Mouse (Mus musculus): ENCODE results near the gene Cep97. TPM values are rescaled to one million over a fixed set of nuclear protein-coding genes. Genes with fewer than 3 reads are reported as not detected.
"Not testable (repeated sequence)": the region's sequence is repeated elsewhere in the genome, so short reads cannot be mapped to it uniquely, and the experiment has no call there.

The Cep97 gene
- polyA plus RNA-seq, 1 experiment from 2014 or later = 1.9 TPM

DNA sequence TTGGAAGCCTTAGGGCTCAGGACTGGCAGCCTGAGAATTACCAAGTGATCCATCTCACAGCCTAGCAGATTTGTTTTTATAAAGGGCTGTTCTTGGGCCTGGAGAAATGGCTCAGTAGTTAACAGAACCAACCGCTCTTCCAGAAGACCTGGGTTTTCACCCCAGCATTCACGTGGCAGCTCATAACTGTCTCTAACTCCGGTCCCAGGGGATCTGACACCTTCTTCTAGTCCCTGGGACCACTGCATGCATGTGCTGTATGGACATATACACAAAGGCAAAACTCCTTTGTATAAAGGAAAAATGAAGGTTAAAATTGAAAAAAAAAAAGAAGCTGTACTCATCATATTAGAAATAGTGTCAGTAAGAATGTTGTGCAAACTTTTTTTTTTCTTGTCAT, 15.8 kb upstream of the Cep97 start:
- no peak for ATAC-seq
- Histone ChIP-seq H3K36me3 (ENCODE audit: control insufficient read depth, insufficient read depth) (no peaks in the 10 kb centered on the region), H3K4me3 (ENCODE audit: low read depth, low read length) (no peak overlapping the region), H3K9me3 (ENCODE audit: control insufficient read depth) (no peaks in the 10 kb centered on the region), H3K27me3 (replicated peaks; ENCODE audit: control insufficient read depth, insufficient read depth, low read length) (no peaks in the 10 kb centered on the region), H3K4me1 (replicated peaks; ENCODE audit: control insufficient read depth, insufficient read depth, low read length) (no peaks in the 10 kb centered on the region), H3K9ac (ENCODE audit: low read depth, low read length) (no peak overlapping the region), H3K4me2 (replicated peaks; ENCODE audit: low read depth) (no peak overlapping the region), H3K27ac (ENCODE audit: low read depth, low read length) (no peak overlapping the region)
- no peak for TF ChIP-seq CTCF (IDR thresholded peaks at IDR 0.05; ENCODE audit: low read depth)
- 67% methylated on average over 3 of the region's 3 CpGs for WGBS

DNA sequence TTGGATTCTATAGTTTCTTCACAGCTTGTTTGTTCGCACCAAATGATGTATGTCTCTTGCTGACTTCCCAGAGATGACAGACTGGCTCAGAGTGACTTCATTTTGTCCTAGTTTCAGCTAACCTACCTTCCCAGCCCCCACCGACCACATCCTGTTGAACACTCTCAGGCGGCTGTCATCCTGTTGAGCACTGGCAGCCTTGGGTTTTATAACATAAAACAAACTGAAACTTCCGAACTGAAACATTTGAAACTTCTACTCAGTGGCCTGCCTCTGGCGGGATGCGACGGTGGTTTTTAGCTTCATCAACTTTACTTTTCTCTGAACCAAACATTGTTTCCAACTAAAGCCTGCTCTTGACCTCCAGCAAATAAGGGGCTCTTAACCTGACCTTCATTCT, 14.3 kb upstream of the Cep97 start:
- ATAC-seq = no peak
- no peak overlapping the region for H3K4me3 ChIP-seq (ENCODE audit: low read depth, low read length)

GRCm38 (mm10) chr16:55947876-55948410, 13.3 kb upstream of the Cep97 start:
- H3K9me3 ChIP-seq (ENCODE audit: control insufficient read depth); H3K4me1 ChIP-seq (replicated peaks; ENCODE audit: control insufficient read depth, insufficient read depth, low read length); H3K27me3 ChIP-seq (replicated peaks; ENCODE audit: control insufficient read depth, insufficient read depth, low read length); H3K27ac ChIP-seq (ENCODE audit: low read depth, low read length); H3K4me3 ChIP-seq (ENCODE audit: low read depth, low read length); H3K4me2 ChIP-seq (replicated peaks; ENCODE audit: low read depth); H3K9ac ChIP-seq (ENCODE audit: low read depth, low read length); ATAC-seq; H3K36me3 ChIP-seq (ENCODE audit: control insufficient read depth, insufficient read depth): not testable (repeated sequence)
- WGBS = 85% methylated on average over 2 of the region's 2 CpGs

More for the DNA sequence above, 14.3 kb upstream of the Cep97 start:
- Histone ChIP-seq H3K27me3 (replicated peaks; ENCODE audit: control insufficient read depth, insufficient read depth, low read length) (no peaks in the 10 kb centered on the region), H3K4me2 (replicated peaks; ENCODE audit: low read depth) (no peak overlapping the region), H3K27ac (ENCODE audit: low read depth, low read length) (no peak overlapping the region), H3K9me3 (ENCODE audit: control insufficient read depth) (no peaks in the 10 kb centered on the region), H3K9ac (ENCODE audit: low read depth, low read length) (no peak overlapping the region), H3K4me1 (replicated peaks; ENCODE audit: control insufficient read depth, insufficient read depth, low read length) (no peaks in the 10 kb centered on the region), H3K36me3 (ENCODE audit: control insufficient read depth, insufficient read depth) (no peaks in the 10 kb centered on the region)
- TF ChIP-seq CTCF (IDR thresholded peaks at IDR 0.05; ENCODE audit: low read depth) = no peak
- 51% methylated on average over 7 of the region's 7 CpGs for WGBS

- no peak for ATAC-seq
- 62% methylated on average over 3 of the region's 3 CpGs for WGBS
- TF ChIP-seq CTCF (IDR thresholded peaks at IDR 0.05; ENCODE audit: low read depth) = no peak
Measured at GRCm38 (mm10) chr16:55947266-55947665, 12.6 kb upstream of the Cep97 start.

DNA sequence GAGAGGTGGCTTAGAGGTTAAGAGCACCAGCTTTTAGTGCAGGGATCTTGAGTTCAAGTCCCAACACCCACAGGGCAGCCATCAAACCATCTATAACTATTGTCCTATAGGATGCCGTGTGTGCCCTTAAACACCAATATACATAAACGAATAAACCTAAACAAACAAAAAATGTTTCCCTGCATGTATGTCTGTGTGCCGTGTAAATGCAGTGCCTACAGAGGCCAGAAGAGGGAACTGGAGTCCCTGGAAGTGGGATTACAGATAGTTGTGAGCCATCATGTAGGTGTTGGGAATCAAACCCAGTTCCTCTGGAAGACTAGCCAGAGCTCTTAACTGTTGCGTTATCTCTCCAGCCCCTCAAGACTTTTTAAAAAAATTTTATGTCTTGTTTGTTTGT, 6.1 kb upstream of the Cep97 start:
- Histone ChIP-seq H3K36me3 (ENCODE audit: control insufficient read depth, insufficient read depth) (no peaks in the 10 kb centered on the region), H3K4me3 (ENCODE audit: low read depth, low read length) (no peak overlapping the region), H3K27me3 (replicated peaks; ENCODE audit: control insufficient read depth, insufficient read depth, low read length) (no peaks in the 10 kb centered on the region), H3K4me1 (replicated peaks; ENCODE audit: control insufficient read depth, insufficient read depth, low read length) (no peaks in the 10 kb centered on the region), H3K4me2 (replicated peaks; ENCODE audit: low read depth) (no peak overlapping the region), H3K9me3 (ENCODE audit: control insufficient read depth) (no peaks in the 10 kb centered on the region), H3K27ac (ENCODE audit: low read depth, low read length) (no peak overlapping the region), H3K9ac (ENCODE audit: low read depth, low read length) (no peak overlapping the region)
- no peak for ATAC-seq
- 0 out of 2 replicates have a peak, but pooled peaks have one; percentile 1 for TF ChIP-seq CTCF (IDR thresholded peaks at IDR 0.05; ENCODE audit: low read depth)
- WGBS = 95% methylated on average over 4 of the region's 4 CpGs

More at GRCm38 (mm10) chr16:55947266-55947665, 12.6 kb upstream of the Cep97 start:
- no peak overlapping the region for H3K9ac ChIP-seq (ENCODE audit: low read depth, low read length)
- no peaks in the 10 kb centered on the region for H3K27me3 ChIP-seq (replicated peaks; ENCODE audit: control insufficient read depth, insufficient read depth, low read length)
- no peaks in the 10 kb centered on the region for H3K4me1 ChIP-seq (replicated peaks; ENCODE audit: control insufficient read depth, insufficient read depth, low read length)
- H3K36me3 ChIP-seq (ENCODE audit: control insufficient read depth, insufficient read depth) = no peaks in the 10 kb centered on the region
- no peak overlapping the region for H3K4me2 ChIP-seq (replicated peaks; ENCODE audit: low read depth)
- H3K9me3 ChIP-seq (ENCODE audit: control insufficient read depth) = no peaks in the 10 kb centered on the region
- no peak overlapping the region for H3K4me3 ChIP-seq (ENCODE audit: low read depth, low read length)
- no peak overlapping the region for H3K27ac ChIP-seq (ENCODE audit: low read depth, low read length)

GRCm38 (mm10) chr16:55939703-55940102, 5.0 kb upstream of the Cep97 start:
- Histone ChIP-seq H3K9ac (ENCODE audit: low read depth, low read length) (no peak overlapping the region), H3K36me3 (ENCODE audit: control insufficient read depth, insufficient read depth) (no peaks in the 10 kb centered on the region), H3K4me3 (ENCODE audit: low read depth, low read length) (no peak overlapping the region), H3K4me2 (replicated peaks; ENCODE audit: low read depth) (no peak overlapping the region), H3K9me3 (ENCODE audit: control insufficient read depth) (no peaks in the 10 kb centered on the region), H3K27ac (ENCODE audit: low read depth, low read length) (no peak overlapping the region), H3K4me1 (replicated peaks; ENCODE audit: control insufficient read depth, insufficient read depth, low read length) (no peaks in the 10 kb centered on the region), H3K27me3 (replicated peaks; ENCODE audit: control insufficient read depth, insufficient read depth, low read length) (no peaks in the 10 kb centered on the region)
- ATAC-seq = peak; percentile 49; the same call in 1 of the 2 replicates
- 60% methylated on average over 6 of the region's 6 CpGs for WGBS
- TF ChIP-seq CTCF (IDR thresholded peaks at IDR 0.05; ENCODE audit: low read depth) = no peak

GRCm38 (mm10) chr16:55938761-55939160, 4.1 kb upstream of the Cep97 start:
- Histone ChIP-seq H3K4me3 (ENCODE audit: low read depth, low read length) (no peak overlapping the region), H3K4me2 (replicated peaks; ENCODE audit: low read depth) (no peak overlapping the region), H3K9me3 (ENCODE audit: control insufficient read depth) (no peaks in the 10 kb centered on the region), H3K4me1 (replicated peaks; ENCODE audit: control insufficient read depth, insufficient read depth, low read length) (no peaks in the 10 kb centered on the region), H3K36me3 (ENCODE audit: control insufficient read depth, insufficient read depth) (no peaks in the 10 kb centered on the region), H3K27ac (ENCODE audit: low read depth, low read length) (no peak overlapping the region), H3K27me3 (replicated peaks; ENCODE audit: control insufficient read depth, insufficient read depth, low read length) (no peaks in the 10 kb centered on the region), H3K9ac (ENCODE audit: low read depth, low read length) (no peak overlapping the region)
- WGBS = 83% methylated on average over 4 of the region's 4 CpGs
- no peak for ATAC-seq
- no peak for TF ChIP-seq CTCF (IDR thresholded peaks at IDR 0.05; ENCODE audit: low read depth)

Measured in intestine, postnatal 0 days (tissue).